Mouse (Mus musculus) effector memory CD4-positive, alpha-beta T cell, adult 5 months (primary cell): ENCODE data around the gene Asb15. TPM values are rescaled to one million over a fixed set of nuclear protein-coding genes. Genes with fewer than 3 reads are reported as not detected.

Experiments
- polyA plus RNA-seq: library from polyadenylated mRNA; unstranded; fragments of 100-300 nt; shearing (Covaris generic); gene quantifications from one replicate; pipeline ENCODE4 v1.2.1, GENCODE M21; 2017

Asb15 gene
- not detected for polyA plus RNA-seq

GRCm38 (mm10) chr6:24528064-24528243 lies at the start of gene Asb15:
Gene Asb15 (plus strand): TSS chr6:24528144.

GRCm38 (mm10) chr6:24514552-24515284 lies 13.2 kb upstream of the Asb15 start, which contains the start of gene Iqub:
Gene Iqub (minus strand): TSS chr6:24515067.

GRCm38 (mm10) chr6:24527155-24528063 lies 535 bp upstream of the Asb15 start, which contains the start of gene Ndufa5:
Gene Ndufa5 (minus strand): TSS chr6:24528013.

GRCm38 (mm10) chr6:24597500-24597899 lies 69.6 kb downstream of the Asb15 start, which contains the start of gene Lmod2:
Gene Lmod2 (plus strand): TSS chr6:24597762.

Other genes with a start within 250 kb of the Asb15 start
- gene Iqub, start 13.1 kb upstream of the Asb15 start, polyA plus RNA-seq = not detected
- 104 TPM for gene Ndufa5, start 131 bp upstream of the Asb15 start, polyA plus RNA-seq
- gene Lmod2, start 69.6 kb downstream of the Asb15 start, polyA plus RNA-seq = not detected
- 46.9 TPM for gene Wasl, start 136.9 kb downstream of the Asb15 start, polyA plus RNA-seq
- 0.17 TPM for gene Hyal6, start 205.1 kb downstream of the Asb15 start, polyA plus RNA-seq
- gene Hyal4, start 220.2 kb downstream of the Asb15 start, polyA plus RNA-seq = not detected